ENCODE assay signal across 9 mouse cellular contexts in genomic region chr10:92556526-92557422, GRCm38 (mm10).
DNase-seq lines count a peak whose midpoint lies in the region; ATAC-seq and TF ChIP-seq lines count a peak whose summit lies in the region.
"Had no signal": no experiment of that assay in that cellular context is flagged by ENCODE, and none has a peak within 500 bp of the region (broad histone marks: within the 10 kb centered on the region; RNA-seq: fewer than 3 reads in every experiment).

No protein-coding gene starts in this region.

- no peaks in the 10 kb centered on the region for H3K27me3 ChIP-seq in hindbrain, embryonic 12.5 days
- no peaks in the 10 kb centered on the region for H3K27me3 ChIP-seq in midbrain, embryonic 16.5 days (ENCODE audit: control insufficient read depth, insufficient read depth, low read depth, low read length)
- no peaks in the 10 kb centered on the region; the same call in 1 of the 2 replicates for H3K27me3 ChIP-seq in kidney, adult 2 months (replicated peaks; ENCODE audit: control insufficient read depth, insufficient read depth, low read length)
- H3K27me3 ChIP-seq: liver, embryonic 12.5 days had no signal

- peak; percentile 96 for DNase-seq in brain, embryonic 14.5 days (ENCODE audit: low read depth)
- peak; percentile 39 for DNase-seq in embryo, embryonic 11.5 days (ENCODE audit: low read depth, low spot score)
- no peak for DNase-seq in gastrocnemius, postnatal 10 days
- no peak for DNase-seq in T-cell, adult 2 months (ENCODE audit: low spot score)
- no peak for DNase-seq in kidney, adult 2 months
- DNase-seq: heart, postnatal 4 days had no signal

- TF ChIP-seq POLR2A in brain, embryonic 14.5 days (IDR thresholded peaks at IDR 0.05; ENCODE audit: borderline replicate concordance, extremely low read depth, insufficient read depth, insufficient read length, poor library complexity, severe bottlenecking) = no peak
- TF ChIP-seq POLR2A in kidney, adult 2 months (IDR thresholded peaks at IDR 0.05; ENCODE audit: low read depth, low read length) = no peak

- peak; percentile 75 for ATAC-seq in hindbrain, embryonic 12.5 days (ENCODE audit: low FRiP score)
- no peak for ATAC-seq in midbrain, embryonic 16.5 days
- ATAC-seq: liver, embryonic 12.5 days had no signal

- no peaks in the 10 kb centered on the region for H3K9me3 ChIP-seq in hindbrain, embryonic 12.5 days (replicated peaks)
- H3K9me3 ChIP-seq in midbrain, embryonic 16.5 days (replicated peaks; ENCODE audit: control insufficient read depth, low read length, poor library complexity, severe bottlenecking) = no peaks in the 10 kb centered on the region
- H3K9me3 ChIP-seq: liver, embryonic 12.5 days had no signal

- H3K4me3 ChIP-seq in hindbrain, embryonic 12.5 days = no peak overlapping the region
- no peak overlapping the region for H3K4me3 ChIP-seq in midbrain, embryonic 16.5 days (ENCODE audit: low read depth, low read length)
- H3K4me3 ChIP-seq in kidney, adult 2 months (ENCODE audit: insufficient read depth, low read depth, low read length) = no peak overlapping the region
- H3K4me3 ChIP-seq: liver, embryonic 12.5 days had no signal

- peaks cover 21% of the 10 kb centered on the region for H3K4me1 ChIP-seq in hindbrain, embryonic 12.5 days
- H3K4me1 ChIP-seq in midbrain, embryonic 16.5 days (ENCODE audit: control insufficient read depth, insufficient read depth, low read length) = peaks cover 17% of the 10 kb centered on the region
- no peaks in the 10 kb centered on the region for H3K4me1 ChIP-seq in kidney, adult 2 months (ENCODE audit: control insufficient read depth, insufficient read depth, low read length)
- H3K4me1 ChIP-seq: liver, embryonic 12.5 days had no signal

- no peak overlapping the region for H3K9ac ChIP-seq in hindbrain, embryonic 12.5 days
- no peak overlapping the region for H3K9ac ChIP-seq in midbrain, embryonic 16.5 days (ENCODE audit: low read depth, low read length)
- H3K9ac ChIP-seq: liver, embryonic 12.5 days had no signal

- peak overlapping the region; percentile 71 for H3K27ac ChIP-seq in hindbrain, embryonic 12.5 days
- peak overlapping the region; percentile 60 for H3K27ac ChIP-seq in midbrain, embryonic 16.5 days (ENCODE audit: low read length)
- no peak overlapping the region for H3K27ac ChIP-seq in kidney, adult 2 months (ENCODE audit: insufficient read depth, low read depth, low read length)
- H3K27ac ChIP-seq: liver, embryonic 12.5 days had no signal

- no peak for TF ChIP-seq CTCF in brain, embryonic 14.5 days (IDR thresholded peaks at IDR 0.05; ENCODE audit: borderline replicate concordance, extremely low read depth, insufficient read depth, insufficient read length)
- no peak for TF ChIP-seq CTCF in kidney, adult 2 months (conservative IDR thresholded peaks at IDR 0.05; ENCODE audit: insufficient read depth, insufficient read length, low read depth, low read length)

- 5% methylated on average over 8 of the region's 8 CpGs for WGBS in hindbrain, embryonic 12.5 days
- WGBS in midbrain, embryonic 16.5 days = 5% methylated on average over 8 of the region's 8 CpGs
- 30% methylated on average over 8 of the region's 8 CpGs for WGBS in kidney, adult 2 months

- H3K36me3 ChIP-seq in hindbrain, embryonic 12.5 days = no peaks in the 10 kb centered on the region
- no peaks in the 10 kb centered on the region for H3K36me3 ChIP-seq in midbrain, embryonic 16.5 days (ENCODE audit: control insufficient read depth, insufficient read depth, low read length)
- no peaks in the 10 kb centered on the region for H3K36me3 ChIP-seq in kidney, adult 2 months (ENCODE audit: control insufficient read depth, insufficient read depth, low read length)
- H3K36me3 ChIP-seq: liver, embryonic 12.5 days had no signal

- peak overlapping the region; percentile 34 for H3K4me2 ChIP-seq in hindbrain, embryonic 12.5 days (replicated peaks)
- peak overlapping the region; percentile 35 for H3K4me2 ChIP-seq in midbrain, embryonic 16.5 days (ENCODE audit: low read length)
- H3K4me2 ChIP-seq: liver, embryonic 12.5 days had no signal

Comparison
In these comparisons a context has a peak if more than half of its experiments do, and no peak if none do; other contexts are left out.
1. DNase-seq: peak in brain, embryonic 14.5 days (single experiment) and embryo, embryonic 11.5 days (single experiment); none in gastrocnemius, postnatal 10 days (single experiment), T-cell, adult 2 months (single experiment) and kidney, adult 2 months (single experiment).